In the genomic region with DNA sequence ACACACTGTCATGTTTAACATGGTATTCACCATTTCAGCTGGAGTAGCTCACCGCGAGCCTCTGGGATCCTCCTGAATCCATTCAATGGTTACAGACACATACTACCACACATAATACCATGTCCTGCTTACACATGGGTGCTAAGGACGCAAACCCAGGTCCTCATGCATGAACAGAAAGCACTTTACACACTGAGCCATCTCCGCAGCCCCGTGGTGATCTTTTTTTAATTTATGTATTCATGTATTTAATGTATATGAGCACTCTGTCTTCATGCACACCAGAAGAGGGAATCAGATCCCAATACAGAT, we compare ENCODE assay signal across 15 mouse cellular contexts.
DNase-seq lines count a peak whose midpoint lies in the region; ATAC-seq and TF ChIP-seq lines count a peak whose summit lies in the region.
"Had no signal": no experiment of that assay in that cellular context is flagged by ENCODE, and none has a peak within 500 bp of the region (broad histone marks: within the 10 kb centered on the region; RNA-seq: fewer than 3 reads in every experiment).

No protein-coding gene starts in this region.

- H3K4me1 ChIP-seq in hindbrain, embryonic 13.5 days (replicated peaks) = no peaks in the 10 kb centered on the region; the same call in 1 of the 2 replicates
- no peaks in the 10 kb centered on the region for H3K4me1 ChIP-seq in hindbrain, embryonic 12.5 days
- no peaks in the 10 kb centered on the region for H3K4me1 ChIP-seq in neural tube, embryonic 11.5 days (ENCODE audit: control insufficient read depth, insufficient read depth, low read length)
- H3K4me1 ChIP-seq in neural tube, embryonic 15.5 days = no peaks in the 10 kb centered on the region
- no peaks in the 10 kb centered on the region for H3K4me1 ChIP-seq in hindbrain, postnatal 0 days (ENCODE audit: insufficient read depth, low read length)
- H3K4me1 ChIP-seq in cerebellum, adult 2 months (ENCODE audit: control insufficient read depth, insufficient read depth, low read length) = no peaks in the 10 kb centered on the region
- H3K4me1 ChIP-seq: limb, embryonic 10.5 days; liver, embryonic 15.5 days had no signal

- peak; percentile 62 for ATAC-seq in hindbrain, embryonic 13.5 days (ENCODE audit: low FRiP score)
- no peak for ATAC-seq in hindbrain, embryonic 12.5 days (ENCODE audit: low FRiP score)
- peak; percentile 8; the same call in 1 of the 2 replicates for ATAC-seq in neural tube, embryonic 11.5 days (ENCODE audit: insufficient read depth, low FRiP score, low TSS enrichment)
- no peak for ATAC-seq in neural tube, embryonic 15.5 days (ENCODE audit: low FRiP score)
- peak; percentile 2; the same call in 1 of the 2 replicates for ATAC-seq in hindbrain, postnatal 0 days

- no peak for DNase-seq in neural tube, embryonic 11.5 days (ENCODE audit: low spot score)
- no peak for DNase-seq in hindbrain, postnatal 0 days (ENCODE audit: low spot score)
- no peak for DNase-seq in cerebellum, adult 2 months
- DNase-seq in gastrocnemius, postnatal 14 days = no peak

- H3K27ac ChIP-seq in hindbrain, embryonic 13.5 days = no peak overlapping the region
- H3K27ac ChIP-seq in hindbrain, embryonic 12.5 days = no peak overlapping the region
- no peak overlapping the region for H3K27ac ChIP-seq in neural tube, embryonic 11.5 days (ENCODE audit: low read depth, low read length)
- H3K27ac ChIP-seq in neural tube, embryonic 15.5 days (replicated peaks) = no peak overlapping the region
- no peak overlapping the region for H3K27ac ChIP-seq in hindbrain, postnatal 0 days
- no peak overlapping the region for H3K27ac ChIP-seq in cerebellum, adult 2 months (ENCODE audit: insufficient read depth, low read length)
- H3K27ac ChIP-seq: embryonic facial prominence, embryonic 13.5 days; layer of hippocampus, adult 2 months; limb, embryonic 10.5 days; liver, embryonic 15.5 days; lung, embryonic 15.5 days; stomach, postnatal 0 days had no signal

- intact Hi-C loops in gastrocnemius, postnatal 14 days (cut with DNase I; ENCODE audit: low total_unique reads) = loop anchor here (10.0 kb wide), 1 partner anchor 338 kb away; no protein-coding TSS in a partner anchor

- peaks cover 5% of the 10 kb centered on the region; the same call in 1 of the 2 replicates for H3K27me3 ChIP-seq in hindbrain, embryonic 13.5 days
- H3K27me3 ChIP-seq in hindbrain, embryonic 12.5 days = no peaks in the 10 kb centered on the region
- H3K27me3 ChIP-seq in neural tube, embryonic 11.5 days (ENCODE audit: control insufficient read depth, insufficient read depth, low read length) = no peaks in the 10 kb centered on the region
- H3K27me3 ChIP-seq in neural tube, embryonic 15.5 days (replicated peaks) = no peaks in the 10 kb centered on the region
- H3K27me3 ChIP-seq in hindbrain, postnatal 0 days (ENCODE audit: insufficient read depth, low read length) = no peaks in the 10 kb centered on the region
- no peaks in the 10 kb centered on the region for H3K27me3 ChIP-seq in cerebellum, adult 2 months (ENCODE audit: control insufficient read depth, insufficient read depth, low read length)
- H3K27me3 ChIP-seq: embryonic facial prominence, embryonic 13.5 days; liver, embryonic 15.5 days; lung, embryonic 15.5 days had no signal

- no peaks in the 10 kb centered on the region for H3K36me3 ChIP-seq in hindbrain, embryonic 13.5 days
- H3K36me3 ChIP-seq in hindbrain, embryonic 12.5 days = no peaks in the 10 kb centered on the region
- H3K36me3 ChIP-seq in neural tube, embryonic 11.5 days (ENCODE audit: control insufficient read depth, insufficient read depth, low read length) = no peaks in the 10 kb centered on the region
- H3K36me3 ChIP-seq in neural tube, embryonic 15.5 days = no peaks in the 10 kb centered on the region
- H3K36me3 ChIP-seq in hindbrain, postnatal 0 days (ENCODE audit: insufficient read depth, low read length) = no peaks in the 10 kb centered on the region
- H3K36me3 ChIP-seq: embryonic facial prominence, embryonic 13.5 days; limb, embryonic 10.5 days; liver, embryonic 15.5 days; lung, embryonic 15.5 days had no signal

- WGBS in hindbrain, embryonic 13.5 days = 91% methylated on average over 5 of the region's 5 CpGs
- 91% methylated on average over 5 of the region's 5 CpGs for WGBS in hindbrain, embryonic 12.5 days
- WGBS in neural tube, embryonic 11.5 days = 95% methylated on average over 5 of the region's 5 CpGs
- 91% methylated on average over 5 of the region's 5 CpGs for WGBS in neural tube, embryonic 15.5 days
- 90% methylated on average over 5 of the region's 5 CpGs for WGBS in hindbrain, postnatal 0 days
- 91% methylated on average over 5 of the region's 5 CpGs for WGBS in cerebellum, adult 2 months

- TF ChIP-seq CTCF in hindbrain, postnatal 0 days (IDR thresholded peaks at IDR 0.05; ENCODE audit: low read depth) = no peak
- TF ChIP-seq CTCF in cerebellum, adult 2 months (IDR thresholded peaks at IDR 0.05; ENCODE audit: borderline replicate concordance, insufficient read depth, low read depth, low read length) = no peak

- no peak overlapping the region for H3K4me3 ChIP-seq in hindbrain, embryonic 13.5 days
- H3K4me3 ChIP-seq in hindbrain, embryonic 12.5 days = no peak overlapping the region
- H3K4me3 ChIP-seq in neural tube, embryonic 11.5 days (ENCODE audit: low read depth, low read length) = no peak overlapping the region
- no peak overlapping the region for H3K4me3 ChIP-seq in neural tube, embryonic 15.5 days (replicated peaks)
- no peak overlapping the region for H3K4me3 ChIP-seq in hindbrain, postnatal 0 days (ENCODE audit: low read length)
- H3K4me3 ChIP-seq in cerebellum, adult 2 months (replicated peaks; ENCODE audit: insufficient read depth, low read depth, low read length) = no peak overlapping the region
- H3K4me3 ChIP-seq: embryonic facial prominence, embryonic 13.5 days; erythroblast, embryonic 14.5 days; limb, embryonic 10.5 days; liver, embryonic 15.5 days; lung, embryonic 15.5 days had no signal

- H3K4me2 ChIP-seq in hindbrain, embryonic 13.5 days = no peak overlapping the region
- H3K4me2 ChIP-seq in hindbrain, embryonic 12.5 days (replicated peaks) = no peak overlapping the region
- H3K4me2 ChIP-seq in neural tube, embryonic 11.5 days (ENCODE audit: low read depth) = no peak overlapping the region
- no peak overlapping the region for H3K4me2 ChIP-seq in neural tube, embryonic 15.5 days
- no peak overlapping the region for H3K4me2 ChIP-seq in hindbrain, postnatal 0 days (ENCODE audit: low read depth, low read length)
- H3K4me2 ChIP-seq: liver, embryonic 15.5 days; lung, embryonic 15.5 days had no signal

- no peaks in the 10 kb centered on the region for H3K9me3 ChIP-seq in hindbrain, embryonic 13.5 days
- H3K9me3 ChIP-seq in hindbrain, embryonic 12.5 days (replicated peaks) = no peaks in the 10 kb centered on the region
- H3K9me3 ChIP-seq in neural tube, embryonic 11.5 days (ENCODE audit: control insufficient read depth, low read length) = no peaks in the 10 kb centered on the region
- no peaks in the 10 kb centered on the region for H3K9me3 ChIP-seq in neural tube, embryonic 15.5 days (replicated peaks)
- H3K9me3 ChIP-seq in hindbrain, postnatal 0 days (ENCODE audit: low read length) = no peaks in the 10 kb centered on the region
- H3K9me3 ChIP-seq: embryonic facial prominence, embryonic 13.5 days; limb, embryonic 10.5 days; liver, embryonic 15.5 days; lung, embryonic 15.5 days; megakaryocyte, embryonic 14.5 days had no signal

- no peak for TF ChIP-seq POLR2A in cerebellum, adult 2 months (IDR thresholded peaks at IDR 0.05; ENCODE audit: borderline replicate concordance, insufficient read depth, low read length)

- H3K9ac ChIP-seq in hindbrain, embryonic 13.5 days = no peak overlapping the region
- H3K9ac ChIP-seq in hindbrain, embryonic 12.5 days = no peak overlapping the region
- H3K9ac ChIP-seq in neural tube, embryonic 11.5 days (ENCODE audit: low read length) = no peak overlapping the region
- no peak overlapping the region for H3K9ac ChIP-seq in neural tube, embryonic 15.5 days (replicated peaks)
- H3K9ac ChIP-seq in hindbrain, postnatal 0 days (replicated peaks; ENCODE audit: low read length) = no peak overlapping the region
- H3K9ac ChIP-seq: embryonic facial prominence, embryonic 13.5 days; liver, embryonic 15.5 days; lung, embryonic 15.5 days had no signal

Comparison
In these comparisons a context has a peak if more than half of its experiments do, and no peak if none do; other contexts are left out.
1. ATAC-seq: peak in hindbrain, embryonic 13.5 days (single experiment), neural tube, embryonic 11.5 days (single experiment) and hindbrain, postnatal 0 days (single experiment); none in hindbrain, embryonic 12.5 days (single experiment) and neural tube, embryonic 15.5 days (single experiment).